Mouse (Mus musculus): ENCODE results near the gene Snx4.

DNA sequence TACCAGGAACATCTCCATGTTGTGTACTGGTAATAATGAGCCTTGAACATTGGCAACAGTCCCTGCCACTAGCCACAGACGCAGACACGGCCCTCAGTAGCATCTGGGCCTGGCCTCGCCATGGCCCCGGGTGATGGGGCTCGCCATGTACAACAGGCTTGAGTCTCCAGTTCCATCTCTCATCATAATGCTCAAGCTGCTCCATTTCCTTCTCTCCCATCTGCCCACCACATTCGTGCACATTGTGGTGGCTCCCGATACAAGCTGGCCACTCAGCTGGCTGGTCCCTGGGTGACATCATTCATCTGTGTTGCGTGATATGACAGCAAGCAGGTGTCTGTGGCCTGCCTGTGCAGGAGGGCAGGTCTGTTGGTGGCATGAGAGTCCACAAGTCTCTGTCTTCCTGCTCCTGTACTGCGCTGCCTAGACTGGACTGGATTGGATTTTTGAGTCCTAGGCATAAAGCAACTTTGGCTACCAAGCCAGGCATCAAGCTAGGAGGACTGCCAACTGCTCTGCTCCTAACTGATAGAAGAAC is 6.2 kb upstream of the Snx4 start:
- TF ChIP-seq POLR2A (IDR thresholded peaks at IDR 0.05; ENCODE audit: low read depth, low read length) (no peak), CTCF (IDR thresholded peaks at IDR 0.05; ENCODE audit: borderline replicate concordance, insufficient read depth, low read length) (no peak)
